Mouse (Mus musculus) cerebellum, adult 11-12 months (tissue): ENCODE results near the gene Bri3bp.
A peak's percentile ranks its signal among the peaks of the same experiment; 100 is the strongest.
"Not testable (repeated sequence)": the region's sequence is repeated elsewhere in the genome, so short reads cannot be mapped to it uniquely, and the experiment has no call there.

ENCODE experiments used
- DNase-seq: peaks from one replicate; pipeline ENCODE4 v3.0.0; 2022

Gene Bri3bp

GRCm38 (mm10) chr5:125409348-125410090, 31.8 kb upstream of the Bri3bp start:
- DNase-seq = no peak

GRCm38 (mm10) chr5:125411972-125412530, 29.3 kb upstream of the Bri3bp start:
- DNase-seq = no peak

- not testable (repeated sequence) for DNase-seq
Measured at GRCm38 (mm10) chr5:125412536-125412935, 28.8 kb upstream of the Bri3bp start.

GRCm38 (mm10) chr5:125413763-125414162, 27.6 kb upstream of the Bri3bp start:
- DNase-seq = no peak

GRCm38 (mm10) chr5:125416183-125416582, 25.2 kb upstream of the Bri3bp start:
- DNase-seq = no peak

- peak; percentile 78 for DNase-seq
Measured at GRCm38 (mm10) chr5:125418636-125419035, 22.7 kb upstream of the Bri3bp start.

- no peak for DNase-seq
Measured at GRCm38 (mm10) chr5:125419124-125419523, 22.2 kb upstream of the Bri3bp start.

GRCm38 (mm10) chr5:125425698-125426276, 15.6 kb upstream of the Bri3bp start:
- no peak for DNase-seq

- DNase-seq = no peak
Measured at GRCm38 (mm10) chr5:125426343-125426742, 15.0 kb upstream of the Bri3bp start.

GRCm38 (mm10) chr5:125432324-125432723, 9.0 kb upstream of the Bri3bp start:
- DNase-seq = not testable (repeated sequence)

GRCm38 (mm10) chr5:125433793-125434337, 7.5 kb upstream of the Bri3bp start, which contains the start of gene Dhx37:
TSS of gene Dhx37 (minus strand) at chr5:125434121.
- DNase-seq = peak; percentile 94

GRCm38 (mm10) chr5:125434347-125434746, 7.0 kb upstream of the Bri3bp start:
- not testable (repeated sequence) for DNase-seq

GRCm38 (mm10) chr5:125440583-125441233, 660 bp upstream of the Bri3bp start:
- no peak for DNase-seq

GRCm38 (mm10) chr5:125442136-125442995, 998 bp downstream of the Bri3bp start:
- DNase-seq = no peak

GRCm38 (mm10) chr5:125443335-125443734, 2.0 kb downstream of the Bri3bp start:
- no peak for DNase-seq

- DNase-seq = no peak
Measured at GRCm38 (mm10) chr5:125443915-125444314, 2.5 kb downstream of the Bri3bp start.

GRCm38 (mm10) chr5:125444554-125444953, 3.2 kb downstream of the Bri3bp start:
- DNase-seq = no peak

- no peak for DNase-seq
Measured at GRCm38 (mm10) chr5:125446344-125446743, 5.0 kb downstream of the Bri3bp start.

GRCm38 (mm10) chr5:125448026-125448425, 6.7 kb downstream of the Bri3bp start:
- DNase-seq = no peak

- no peak for DNase-seq
Measured at GRCm38 (mm10) chr5:125448631-125449030, 7.3 kb downstream of the Bri3bp start.

- DNase-seq = no peak
Measured at GRCm38 (mm10) chr5:125449306-125449705, 7.9 kb downstream of the Bri3bp start.

GRCm38 (mm10) chr5:125452573-125452972, 11.2 kb downstream of the Bri3bp start:
- DNase-seq = no peak
